ENCODE assay signal across 8 mouse cellular contexts in genomic region chr1:174999265-175000200, GRCm38 (mm10).
DNase-seq lines count a peak whose midpoint lies in the region; ATAC-seq and TF ChIP-seq lines count a peak whose summit lies in the region.

No protein-coding gene starts in this region.

- no peak for TF ChIP-seq POLR2A in heart, adult 2 months (IDR thresholded peaks at IDR 0.05; ENCODE audit: insufficient read depth, low read depth, low read length)

- no peaks in the 10 kb centered on the region for H3K27me3 ChIP-seq in heart, adult 2 months (ENCODE audit: control insufficient read depth, insufficient read depth, low read length)
- no peaks in the 10 kb centered on the region for H3K27me3 ChIP-seq in hindbrain, embryonic 11.5 days (ENCODE audit: control insufficient read depth, insufficient read depth, low read length)

- intact Hi-C loops in heart, adult 2 months (cut with DNase I), result loop anchor here (5.0 kb wide), 1 partner anchor 402 kb away; no protein-coding TSS in a partner anchor
- intact Hi-C loops in heart, postnatal 36 days (cut with DNase I), result loop anchor here (2.0 kb wide), 1 partner anchor 405 kb away; no protein-coding TSS in a partner anchor

- peak; percentile 66; the same call in 1 of the 2 replicates for ATAC-seq in hindbrain, embryonic 11.5 days (ENCODE audit: low FRiP score)

- no peaks in the 10 kb centered on the region for H3K4me1 ChIP-seq in heart, adult 2 months (ENCODE audit: control insufficient read depth, insufficient read depth, low read length)
- no peaks in the 10 kb centered on the region for H3K4me1 ChIP-seq in hindbrain, embryonic 11.5 days (replicated peaks; ENCODE audit: control insufficient read depth, insufficient read depth, low read length)

- H3K79me2 ChIP-seq in heart, adult 2 months (replicated peaks; ENCODE audit: control insufficient read depth, insufficient read depth, low read length), result no peaks in the 10 kb centered on the region

- TF ChIP-seq EP300 in heart, adult 2 months (IDR thresholded peaks at IDR 0.05; ENCODE audit: insufficient read depth, low read depth, low read length), result no peak

- H3K9ac ChIP-seq in heart, adult 2 months (ENCODE audit: low read depth, low read length), result no peak overlapping the region
- no peak overlapping the region for H3K9ac ChIP-seq in hindbrain, embryonic 11.5 days (ENCODE audit: low read depth, low read length)

- no peak for DNase-seq in heart, adult 2 months
- DNase-seq in heart, postnatal 36 days, result no peak
- peak; percentile 65 to 70 for DNase-seq in cerebellum, postnatal 14 days
- peak; percentile 43 for DNase-seq in hindbrain, embryonic 11.5 days (ENCODE audit: low spot score)
- DNase-seq in layer of hippocampus, postnatal 10 days (ENCODE audit: low spot score in 2 of 2), result peak; percentile 31 to 49
- DNase-seq in lung, postnatal 36 days, result peak; percentile 53
- peak; percentile 16 for DNase-seq in skeletal muscle tissue, adult 2 months (ENCODE audit: low read depth, low spot score)
- DNase-seq in urinary bladder, adult 18-20 months (ENCODE audit: low spot score in 2 of 2), result no peak

- no peak overlapping the region for H3K27ac ChIP-seq in heart, adult 2 months
- H3K27ac ChIP-seq in hindbrain, embryonic 11.5 days (ENCODE audit: low read depth, low read length), result no peak overlapping the region

- H3K36me3 ChIP-seq in heart, adult 2 months (ENCODE audit: control insufficient read depth, insufficient read depth, low read length), result no peaks in the 10 kb centered on the region
- H3K36me3 ChIP-seq in hindbrain, embryonic 11.5 days (ENCODE audit: control insufficient read depth, insufficient read depth, low read length), result no peaks in the 10 kb centered on the region

- H3K4me2 ChIP-seq in hindbrain, embryonic 11.5 days (replicated peaks; ENCODE audit: low read depth, low read length), result no peak overlapping the region

- WGBS in heart, adult 2 months, result 51% methylated on average over 8 of the region's 8 CpGs
- WGBS in hindbrain, embryonic 11.5 days, result 78% methylated on average over 8 of the region's 8 CpGs

- TF ChIP-seq CTCF in heart, adult 2 months (IDR thresholded peaks at IDR 0.05), result peak; percentile 58

- H3K4me3 ChIP-seq in heart, adult 2 months, result no peak overlapping the region
- H3K4me3 ChIP-seq in hindbrain, embryonic 11.5 days (ENCODE audit: low read depth, low read length), result no peak overlapping the region

- H3K9me3 ChIP-seq in hindbrain, embryonic 11.5 days (ENCODE audit: control insufficient read depth, low read length), result no peaks in the 10 kb centered on the region

Comparison
In these comparisons a context has a peak if more than half of its experiments do, and no peak if none do; other contexts are left out.
1. DNase-seq: peak in cerebellum, postnatal 14 days (2 of 2), hindbrain, embryonic 11.5 days (single experiment), layer of hippocampus, postnatal 10 days (2 of 2), lung, postnatal 36 days (single experiment) and skeletal muscle tissue, adult 2 months (single experiment); none in heart, adult 2 months (0 of 2), heart, postnatal 36 days (0 of 2) and urinary bladder, adult 18-20 months (0 of 2).